Mouse (Mus musculus): ENCODE measurements around the gene Fam19a1.

Fam19a1 gene

GRCm38 (mm10) chr6:96266456-96266855 is 153.5 kb downstream of the Fam19a1 start:
- peak; percentile 7 for DNase-seq

GRCm38 (mm10) chr6:96268788-96269187 is 155.8 kb downstream of the Fam19a1 start:
- peak; percentile 1 for DNase-seq

- DNase-seq, result no peak
Measured at GRCm38 (mm10) chr6:96270436-96270835, 157.5 kb downstream of the Fam19a1 start.

GRCm38 (mm10) chr6:96283731-96284130 is 170.8 kb downstream of the Fam19a1 start:
- no peak for DNase-seq

GRCm38 (mm10) chr6:96284590-96284989 is 171.6 kb downstream of the Fam19a1 start:
- no peak for DNase-seq

- DNase-seq, result no peak
Measured at GRCm38 (mm10) chr6:96286276-96286675, 173.3 kb downstream of the Fam19a1 start.

GRCm38 (mm10) chr6:96287377-96287776 is 174.4 kb downstream of the Fam19a1 start:
- no peak for DNase-seq

GRCm38 (mm10) chr6:96289672-96290071 is 176.7 kb downstream of the Fam19a1 start:
- DNase-seq, result no peak

- no peak for DNase-seq
Measured at GRCm38 (mm10) chr6:96347491-96347890, 234.5 kb downstream of the Fam19a1 start.

GRCm38 (mm10) chr6:96349446-96350025 is 236.6 kb downstream of the Fam19a1 start:
- DNase-seq, result no peak

GRCm38 (mm10) chr6:96369544-96369943 is 256.6 kb downstream of the Fam19a1 start:
- DNase-seq, result no peak

GRCm38 (mm10) chr6:96372848-96373247 is 259.9 kb downstream of the Fam19a1 start:
- no peak for DNase-seq

GRCm38 (mm10) chr6:96373274-96373673 is 260.3 kb downstream of the Fam19a1 start:
- DNase-seq, result no peak

GRCm38 (mm10) chr6:96376773-96377172 is 263.8 kb downstream of the Fam19a1 start:
- no peak for DNase-seq

- DNase-seq, result no peak
Measured at GRCm38 (mm10) chr6:96379229-96379628, 266.3 kb downstream of the Fam19a1 start.

- no peak for DNase-seq
Measured at GRCm38 (mm10) chr6:96384441-96384840, 271.5 kb downstream of the Fam19a1 start.

GRCm38 (mm10) chr6:96418866-96419265 is 305.9 kb downstream of the Fam19a1 start:
- DNase-seq, result no peak

GRCm38 (mm10) chr6:96419704-96420382 is 306.9 kb downstream of the Fam19a1 start:
- DNase-seq, result no peak

- no peak for DNase-seq
Measured at GRCm38 (mm10) chr6:96420515-96420914, 307.6 kb downstream of the Fam19a1 start.

- DNase-seq, result peak; percentile 45
Measured at GRCm38 (mm10) chr6:96429390-96429789, 316.4 kb downstream of the Fam19a1 start.

- peak; percentile 16 for DNase-seq
Measured at GRCm38 (mm10) chr6:96432397-96432796, 319.4 kb downstream of the Fam19a1 start.

GRCm38 (mm10) chr6:96433896-96434295 is 320.9 kb downstream of the Fam19a1 start:
- DNase-seq, result no peak

- no peak for DNase-seq
Measured at GRCm38 (mm10) chr6:96435545-96435944, 322.6 kb downstream of the Fam19a1 start.

GRCm38 (mm10) chr6:96437814-96438213 is 324.9 kb downstream of the Fam19a1 start:
- no peak for DNase-seq

- DNase-seq, result no peak
Measured at GRCm38 (mm10) chr6:96439419-96439818, 326.5 kb downstream of the Fam19a1 start.

Data from lung, postnatal 36 days (tissue).